Mouse (Mus musculus): ENCODE measurements around the gene Krt76. TPM values are rescaled to one million over a fixed set of nuclear protein-coding genes. Genes with fewer than 3 reads are reported as not detected.

Krt76 gene
- total RNA-seq (2021): not detected

DNA sequence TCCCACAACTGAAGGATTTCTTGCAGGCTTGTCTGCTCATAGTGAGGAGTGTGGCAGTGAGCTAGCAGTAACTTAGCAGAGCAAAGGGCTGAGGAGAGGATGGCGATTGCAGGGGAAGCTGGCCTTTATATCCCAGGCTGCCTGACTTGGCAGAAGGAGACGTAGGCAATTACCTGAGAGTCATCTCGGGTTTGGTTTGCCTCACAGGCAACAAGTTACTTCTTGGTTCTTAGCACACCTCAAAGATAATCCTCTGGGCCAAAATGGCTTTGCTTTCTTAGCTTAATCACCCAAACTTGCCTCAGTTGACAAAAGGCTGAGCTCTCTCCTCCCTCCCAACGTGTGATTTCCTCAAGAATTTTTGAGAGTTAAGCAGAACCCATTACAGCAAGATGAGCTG lies at the start of gene Krt76:
Gene Krt76 (minus strand): TSS at position 101 of the 400 bp plus-strand sequence.
- no peak for DNase-seq

DNA sequence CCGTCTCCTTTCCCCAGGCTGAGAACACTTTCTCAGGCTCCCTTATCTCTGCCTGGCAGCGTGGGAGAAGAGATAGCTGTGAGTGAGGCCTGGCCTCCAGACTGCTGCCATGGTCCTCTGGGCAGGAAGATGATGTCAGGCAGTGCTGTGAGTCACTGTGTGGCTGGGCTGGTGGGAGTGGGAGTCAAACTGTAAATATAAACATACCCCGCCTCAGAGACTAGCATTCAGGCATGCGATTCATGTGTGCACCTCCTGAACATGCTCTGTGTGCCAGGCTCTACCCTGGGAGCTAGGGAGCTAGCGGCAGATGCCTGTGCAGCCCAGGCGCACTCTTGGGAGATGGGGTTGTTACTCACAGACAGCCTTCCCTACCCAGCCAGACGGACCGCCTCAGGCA lies 49.2 kb upstream of the Krt76 start:
- peak; percentile 23 for DNase-seq

DNA sequence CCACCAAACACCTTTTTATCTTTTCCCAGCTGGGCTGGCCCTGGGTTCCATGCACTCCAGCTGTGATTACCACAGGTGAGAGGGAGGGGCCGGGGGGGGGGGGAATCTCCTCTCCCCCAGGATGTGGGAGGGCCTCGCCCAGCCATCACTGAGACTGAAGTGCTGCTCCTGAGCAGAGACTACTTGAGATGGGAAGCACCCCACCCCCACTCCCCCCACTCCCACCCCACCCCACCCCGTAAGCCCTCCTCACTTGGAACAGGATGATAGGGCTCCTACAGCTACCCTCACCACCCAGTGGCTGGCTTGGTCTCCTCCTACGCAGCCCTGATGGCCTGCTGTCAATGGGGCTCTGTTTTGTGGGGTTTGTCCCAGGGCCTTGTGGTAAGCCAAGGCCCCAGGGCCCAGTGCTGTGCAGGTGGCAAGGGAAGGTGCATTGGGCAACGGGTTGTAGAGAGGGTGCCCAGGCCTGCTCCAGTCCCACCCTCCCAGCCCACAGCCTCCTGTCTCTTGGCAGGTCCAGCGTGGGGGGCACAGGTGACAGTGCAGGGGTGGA lies 47.6 kb upstream of the Krt76 start, which contains the start of gene Krt79:
Gene Krt79 (minus strand): TSS at position 51 of the 556 bp plus-strand sequence.
- no peak for DNase-seq

DNA sequence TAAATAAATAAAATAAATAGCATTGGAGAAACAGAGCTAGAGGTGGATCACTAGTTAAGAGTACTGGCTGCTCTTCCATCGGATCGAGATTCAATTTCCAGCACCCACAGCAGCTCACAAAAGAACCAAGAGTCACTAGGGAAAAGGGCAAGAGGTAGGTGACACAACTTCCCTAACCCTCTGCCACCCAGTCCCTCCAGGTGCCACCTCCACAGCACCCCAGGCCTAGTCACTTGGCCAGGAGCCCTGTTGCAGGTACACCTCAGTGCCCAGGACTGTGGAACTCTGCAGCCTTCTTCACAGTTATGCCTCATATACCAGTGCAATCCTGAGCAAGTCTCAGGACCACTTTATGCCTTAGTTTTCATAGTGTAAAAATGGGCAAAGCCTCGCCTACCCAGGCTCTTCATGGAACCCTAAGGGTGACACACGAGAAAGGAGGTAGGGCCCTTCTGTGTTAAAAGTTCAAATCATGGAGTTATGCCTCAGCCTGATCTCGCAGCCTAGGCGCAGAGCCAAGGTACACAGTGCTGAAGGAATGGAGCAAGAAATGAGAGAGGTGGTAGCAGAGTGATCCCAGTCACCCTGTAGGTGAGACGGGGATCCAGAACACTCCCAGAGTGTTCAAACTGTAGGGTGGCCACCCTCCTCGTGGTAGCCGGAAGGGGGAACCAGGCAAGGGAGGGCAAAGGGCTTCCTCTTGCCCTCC lies 46.0 kb upstream of the Krt76 start:
- DNase-seq: no peak

DNA sequence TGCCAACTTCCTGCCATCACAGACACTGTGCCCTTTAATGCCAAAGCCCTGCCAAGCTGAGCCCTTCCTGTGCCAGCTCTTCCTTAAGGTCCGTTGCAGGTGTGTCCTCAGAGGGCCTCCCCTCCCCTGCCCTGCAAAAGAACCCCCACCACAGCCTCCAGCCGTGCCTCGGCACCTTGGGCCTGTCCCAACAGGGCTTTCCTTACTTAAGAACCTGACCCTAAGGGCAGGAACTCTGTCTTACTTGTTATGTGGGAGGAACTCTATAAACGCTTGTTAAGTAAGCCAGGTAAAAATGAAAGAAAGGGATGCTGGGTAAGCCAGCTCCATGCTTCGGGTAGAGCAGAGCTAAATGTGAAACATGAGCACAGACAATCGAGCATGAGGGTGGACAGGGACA lies 40.3 kb upstream of the Krt76 start:
- DNase-seq: no peak

DNA sequence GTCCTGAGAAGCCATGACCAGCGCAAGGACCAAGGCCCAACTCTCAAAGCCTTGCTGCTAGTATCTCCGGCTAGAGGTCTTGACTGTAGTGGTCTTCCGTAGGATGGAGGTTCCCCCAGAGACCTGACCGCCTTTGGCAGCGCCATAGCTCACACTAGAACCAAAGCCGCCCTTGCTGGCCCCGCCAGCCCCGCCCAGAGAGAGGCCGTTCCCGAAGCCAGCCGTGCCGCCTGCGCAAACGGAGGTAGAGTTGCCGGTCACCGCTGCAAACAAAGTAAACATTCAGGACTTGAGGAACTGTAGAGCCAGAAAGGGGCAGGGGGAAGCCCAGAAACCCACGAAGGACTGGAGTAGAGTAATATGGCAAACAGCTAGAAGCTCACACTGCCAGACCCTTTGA lies 36.9 kb upstream of the Krt76 start:
- DNase-seq: peak; percentile 20

DNA sequence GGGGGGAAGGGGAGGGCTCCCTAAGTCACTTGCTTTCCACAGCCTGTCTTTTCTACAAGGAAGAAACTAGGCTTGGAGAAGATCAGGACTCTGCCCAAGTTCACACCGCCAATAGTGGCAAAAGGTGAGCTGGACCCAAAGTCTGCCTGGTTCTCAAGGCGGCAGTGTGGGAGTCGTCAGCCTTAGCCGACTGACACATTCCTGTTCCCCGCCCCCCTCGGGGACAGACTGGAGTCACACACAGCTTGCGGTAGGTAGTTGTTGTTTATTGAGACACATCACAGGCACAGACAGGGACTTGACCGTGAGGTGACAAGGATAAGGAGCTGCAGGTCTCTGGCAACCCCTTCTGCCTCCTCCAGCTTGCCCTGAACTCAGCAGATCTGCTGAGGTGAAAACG lies 36.4 kb upstream of the Krt76 start:
- DNase-seq: no peak

DNA sequence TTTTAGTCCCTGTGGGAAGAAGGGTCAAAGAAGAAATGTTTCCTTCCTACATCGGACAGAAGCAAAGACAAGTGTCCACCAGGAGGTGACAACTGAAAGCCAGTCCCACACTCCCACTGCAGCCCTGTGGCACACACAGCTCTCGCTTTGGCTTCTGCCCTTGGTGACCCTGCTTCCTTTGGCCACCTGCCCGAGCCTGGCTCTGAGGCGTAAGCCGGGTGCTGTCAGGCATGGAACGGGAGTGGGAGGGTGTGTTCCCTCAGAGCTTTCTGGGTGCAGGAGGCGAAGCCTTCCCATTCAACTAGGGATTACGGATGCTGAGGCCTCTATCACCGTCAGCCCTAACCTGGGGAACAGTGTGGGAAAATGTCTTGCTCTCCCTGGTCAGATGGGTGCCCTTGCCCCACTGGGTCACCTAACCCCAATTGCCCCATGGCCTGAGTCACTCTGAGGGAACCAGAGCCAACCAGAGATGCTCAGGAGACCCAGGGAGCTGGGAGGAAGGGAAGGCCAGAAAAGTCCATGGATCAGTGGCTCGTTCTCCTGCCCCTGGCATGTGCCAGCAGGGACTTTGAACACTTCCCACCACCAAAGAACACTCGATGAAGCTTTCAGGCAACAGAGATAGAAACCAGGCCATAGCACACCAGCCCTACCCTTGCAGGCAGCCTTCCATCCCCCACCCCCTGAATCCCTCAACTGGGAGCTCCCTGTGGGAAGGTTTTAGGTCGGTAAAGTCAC lies 34.8 kb upstream of the Krt76 start:
- peak; percentile 26 for DNase-seq

DNA sequence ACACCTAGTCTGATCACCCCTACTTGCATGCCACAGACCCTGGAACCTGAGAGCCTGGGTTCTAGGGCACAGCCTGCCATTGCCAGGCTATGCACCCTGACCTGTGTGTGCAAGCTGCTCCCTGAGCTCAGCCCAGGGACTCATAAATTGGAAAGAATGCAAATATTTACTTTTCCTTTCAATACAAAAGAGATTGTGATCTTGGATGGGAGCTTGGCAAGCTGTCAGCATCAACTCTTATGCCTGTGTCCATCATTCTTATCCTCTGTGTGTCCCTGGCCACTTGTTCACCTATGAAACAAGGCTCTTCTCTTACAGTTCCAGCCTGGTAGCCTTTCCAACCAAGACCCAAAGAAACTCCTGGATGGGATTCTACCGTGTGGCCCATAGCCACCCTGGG lies 32.3 kb upstream of the Krt76 start:
- no peak for DNase-seq

DNA sequence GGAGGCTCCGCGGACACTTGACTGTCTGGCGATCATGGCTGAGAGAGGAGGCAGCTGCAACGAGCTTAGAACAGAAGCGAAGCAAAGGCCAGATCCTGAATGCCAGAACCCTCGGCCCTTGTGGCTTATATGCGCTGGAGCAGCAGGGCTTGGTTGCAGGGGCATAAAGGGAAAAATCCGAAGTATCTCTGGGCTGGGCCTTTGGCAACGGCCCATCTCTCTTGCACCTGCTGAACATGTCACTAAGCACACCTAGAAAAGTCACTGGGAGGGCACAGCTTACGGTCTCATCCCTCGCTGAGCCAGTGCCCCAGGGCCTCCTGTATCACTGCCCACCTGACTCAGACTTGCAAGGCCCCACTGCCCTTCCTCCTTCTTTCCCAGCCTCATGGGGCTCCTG lies 31.9 kb upstream of the Krt76 start, which contains the start of gene Krt4:
Gene Krt4 (minus strand): TSS at position 101 of the 400 bp plus-strand sequence.
- no peak for DNase-seq

DNA sequence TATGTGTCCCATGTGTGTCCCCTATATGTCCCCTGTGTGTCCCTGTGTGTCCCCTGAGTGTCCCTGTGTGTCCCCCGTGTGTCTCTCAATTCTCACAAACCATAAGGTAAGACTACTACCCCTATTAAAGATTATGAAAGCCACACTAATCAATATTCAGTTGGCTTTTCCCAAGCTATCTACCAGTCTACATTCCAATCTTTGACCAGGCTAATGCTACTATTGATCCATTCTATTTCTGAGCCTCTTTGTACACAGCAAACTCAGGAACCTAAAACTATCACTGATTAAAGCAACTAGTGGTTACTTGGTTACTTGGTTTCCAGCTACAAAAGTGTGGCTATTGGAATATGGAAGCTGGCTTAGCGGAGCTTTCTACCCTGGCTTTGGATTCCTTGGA lies 29.6 kb upstream of the Krt76 start:
- DNase-seq: no peak

DNA sequence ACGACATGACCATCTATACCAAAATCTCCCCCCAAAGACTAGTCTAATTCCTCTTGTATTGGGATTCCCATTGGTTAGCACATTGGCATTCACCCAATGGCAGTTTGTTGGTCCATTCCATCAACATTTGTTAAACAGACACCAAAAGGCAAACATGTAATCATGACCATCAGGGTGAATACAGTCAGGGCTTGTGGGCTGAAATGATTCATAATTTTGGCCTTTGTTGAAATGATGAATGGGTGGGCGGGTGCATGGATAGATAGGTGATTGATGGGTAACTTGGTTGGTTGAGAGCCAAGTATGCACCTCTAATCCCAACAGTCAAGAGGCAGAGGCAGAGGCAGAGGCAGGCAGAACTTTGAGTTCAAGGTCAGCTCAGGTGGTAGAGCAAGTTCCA lies 23.4 kb upstream of the Krt76 start:
- DNase-seq: no peak

DNA sequence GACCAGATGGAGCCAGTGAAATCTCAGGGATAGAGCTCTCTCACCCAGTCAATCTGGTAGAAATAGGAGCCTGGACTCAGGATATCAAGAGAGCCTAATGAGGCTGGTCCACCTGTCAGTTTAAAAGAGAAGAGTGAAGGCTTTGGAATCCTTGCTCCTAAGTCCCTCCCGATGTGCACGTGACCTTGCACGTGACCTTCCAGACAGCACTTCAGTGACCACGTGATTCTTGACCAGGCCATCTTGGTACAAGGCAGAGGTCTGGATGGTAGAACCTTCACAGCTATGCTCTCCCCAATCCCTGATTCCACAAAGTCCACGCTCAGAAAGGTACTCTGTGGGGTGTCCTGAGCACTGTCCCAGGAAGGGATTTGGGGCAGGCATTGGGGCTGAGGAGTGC lies 12.1 kb upstream of the Krt76 start:
- DNase-seq: no peak

DNA sequence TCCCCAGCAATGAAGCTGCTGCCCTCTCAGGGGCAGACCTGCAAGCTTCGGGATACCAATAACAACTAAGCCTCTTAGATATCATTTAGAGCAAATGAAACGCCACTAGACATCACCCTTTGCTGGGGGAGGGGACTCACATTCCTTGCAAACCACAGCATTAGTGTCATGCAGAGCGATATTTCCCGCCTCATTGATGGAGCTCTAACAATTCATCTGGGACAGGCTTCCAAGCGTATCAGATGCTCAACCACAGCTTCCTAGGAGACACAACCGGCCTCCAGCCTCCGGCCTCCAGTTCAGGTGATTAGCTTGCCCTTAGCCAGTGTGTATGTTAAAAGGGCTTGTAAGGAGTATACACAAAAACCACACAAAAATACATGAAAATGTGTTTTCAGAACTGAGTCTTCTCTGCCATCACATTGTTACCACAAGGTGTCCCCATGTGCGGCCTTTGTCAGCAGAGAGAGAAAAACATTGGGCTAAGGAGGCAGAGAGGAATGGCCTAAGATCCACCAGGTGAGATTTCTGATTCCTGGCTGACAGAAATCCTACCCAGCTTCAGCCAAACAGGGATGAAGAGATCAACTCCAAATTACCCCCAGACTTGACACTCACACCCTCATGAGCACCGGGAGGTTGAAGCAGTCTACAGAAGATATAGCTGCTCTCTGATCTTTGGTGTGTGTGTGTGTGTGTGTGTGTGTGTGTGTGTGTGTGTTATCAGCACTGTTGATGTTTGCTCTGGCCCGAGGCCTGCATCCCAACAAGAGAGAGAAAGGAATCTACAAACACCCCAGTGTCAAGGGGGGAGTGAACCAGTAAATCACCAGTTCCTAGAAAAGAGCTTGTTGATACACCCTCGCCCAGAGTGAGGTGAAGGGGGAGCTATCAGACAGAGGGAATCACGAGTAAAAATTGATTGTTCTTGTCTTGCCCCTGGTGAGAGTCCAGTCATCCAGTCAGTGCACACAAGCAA lies 9.7 kb upstream of the Krt76 start:
- DNase-seq: no peak

DNA sequence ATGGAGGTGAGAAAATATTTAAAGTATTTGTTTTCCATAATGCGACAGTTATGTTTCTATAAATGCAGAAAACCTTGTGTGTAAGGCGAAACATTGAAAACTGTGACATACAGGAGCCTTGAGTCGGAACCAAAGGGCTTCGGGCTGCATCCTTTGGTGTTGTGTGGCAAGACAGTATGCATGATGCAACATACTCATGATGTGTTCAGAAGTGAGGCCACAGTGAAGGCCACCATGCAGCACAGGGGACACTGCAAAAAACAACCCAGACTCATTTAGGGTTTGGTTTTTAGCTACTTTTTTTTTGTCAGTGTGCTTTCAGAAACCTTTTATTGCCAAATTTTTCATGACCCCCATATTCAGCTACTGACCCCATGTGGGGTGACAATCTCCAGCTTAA lies 2.5 kb upstream of the Krt76 start:
- DNase-seq: no peak

DNA sequence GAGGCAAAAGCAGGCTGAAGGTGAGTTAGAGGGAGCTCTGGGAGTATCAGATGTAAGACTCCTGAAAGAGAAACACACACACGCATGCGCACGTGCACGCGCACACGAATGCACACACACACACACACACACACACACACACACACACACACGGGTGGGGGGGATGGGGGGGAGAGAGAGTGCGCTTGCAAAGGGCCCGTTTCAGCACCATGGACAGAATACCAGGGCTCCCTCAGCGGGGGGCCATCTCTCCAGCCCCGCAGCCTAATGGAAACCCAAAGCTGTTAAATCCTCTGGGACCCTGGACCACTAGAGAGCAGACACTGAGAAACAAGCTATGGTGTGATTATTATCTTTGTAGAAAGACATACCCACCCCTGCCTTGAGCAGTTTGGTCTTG lies 12.9 kb downstream of the Krt76 start:
- DNase-seq: peak; percentile 38

DNA sequence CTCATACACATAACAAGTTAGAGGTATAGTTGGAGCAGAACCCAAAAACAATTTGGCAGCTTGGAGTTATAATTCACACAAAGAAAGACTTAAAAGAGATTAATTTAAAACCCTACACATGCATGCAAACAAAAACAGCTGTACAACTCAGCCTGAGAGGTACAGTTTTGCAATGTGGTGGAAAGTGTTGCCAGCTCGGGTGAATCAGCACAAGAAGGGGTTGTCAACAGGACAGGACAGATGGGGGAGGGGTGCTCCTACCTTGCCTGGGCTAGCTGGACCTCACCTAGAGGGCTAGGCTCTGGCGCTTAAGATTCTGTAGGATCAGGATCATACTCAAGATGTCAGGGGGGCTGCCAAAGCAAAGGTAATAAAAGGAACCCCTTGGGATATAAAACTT lies 14.7 kb downstream of the Krt76 start:
- no peak for DNase-seq

DNA sequence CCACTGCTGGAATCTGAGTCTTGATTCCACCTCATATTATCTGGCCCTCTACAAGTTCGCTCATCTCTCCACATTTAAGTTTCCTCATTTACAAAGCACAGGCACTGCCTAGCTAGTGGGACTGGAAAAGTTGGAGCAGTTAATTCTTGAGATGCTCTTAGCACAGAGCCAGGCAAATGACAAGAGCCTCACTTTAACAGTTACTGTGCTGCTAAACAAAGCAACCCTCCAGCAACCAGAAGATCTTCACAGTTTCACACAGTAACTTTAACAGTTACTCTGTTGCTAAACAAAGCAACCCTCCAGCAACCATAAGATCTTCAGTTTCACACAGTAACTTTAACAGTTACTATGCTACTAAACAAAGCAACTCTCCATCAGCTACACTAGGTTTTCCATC lies 18.3 kb downstream of the Krt76 start:
- DNase-seq: no peak

DNA sequence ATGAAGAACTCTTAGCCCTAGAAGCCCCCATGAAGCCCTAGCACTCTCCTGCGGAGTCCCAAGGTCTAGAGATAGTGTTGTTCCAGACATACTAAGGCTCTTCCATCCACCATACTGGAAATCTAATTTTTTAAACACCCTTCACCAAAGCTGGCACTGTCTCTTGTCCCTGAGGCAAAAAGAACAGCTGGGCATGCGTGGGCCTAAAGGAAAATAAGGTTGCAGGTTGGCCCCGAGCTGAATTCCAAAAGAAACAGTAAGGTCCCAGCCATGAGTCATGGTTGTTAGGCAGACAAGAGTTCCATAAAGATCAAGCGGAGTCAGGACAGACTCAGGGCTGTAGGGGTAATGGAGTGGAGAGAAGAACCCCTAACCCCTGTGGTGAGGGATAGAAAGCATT lies 19.5 kb downstream of the Krt76 start:
- no peak for DNase-seq

DNA sequence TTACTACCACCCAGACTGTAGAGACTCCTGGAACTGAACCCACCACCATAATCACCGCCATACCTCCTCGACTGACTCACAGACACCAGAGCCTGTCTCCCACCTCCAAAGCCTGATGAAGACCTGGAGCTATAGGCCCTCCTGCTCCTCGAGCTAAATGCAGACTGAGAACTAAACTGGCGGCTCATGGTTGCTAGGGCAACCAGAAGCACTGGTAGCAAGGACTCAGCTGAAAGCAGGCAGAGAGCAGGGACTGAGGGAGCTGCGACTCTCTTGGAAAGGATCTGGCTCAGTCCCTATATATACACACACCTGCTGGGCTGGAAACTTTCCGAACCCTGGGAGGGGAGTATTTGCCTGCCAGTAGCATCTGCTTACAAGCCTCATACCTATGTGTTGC lies 23.3 kb downstream of the Krt76 start, which contains the start of gene Krt77:
Gene Krt77 (minus strand): TSS at position 275 of the 400 bp plus-strand sequence.
- no peak for DNase-seq

DNA sequence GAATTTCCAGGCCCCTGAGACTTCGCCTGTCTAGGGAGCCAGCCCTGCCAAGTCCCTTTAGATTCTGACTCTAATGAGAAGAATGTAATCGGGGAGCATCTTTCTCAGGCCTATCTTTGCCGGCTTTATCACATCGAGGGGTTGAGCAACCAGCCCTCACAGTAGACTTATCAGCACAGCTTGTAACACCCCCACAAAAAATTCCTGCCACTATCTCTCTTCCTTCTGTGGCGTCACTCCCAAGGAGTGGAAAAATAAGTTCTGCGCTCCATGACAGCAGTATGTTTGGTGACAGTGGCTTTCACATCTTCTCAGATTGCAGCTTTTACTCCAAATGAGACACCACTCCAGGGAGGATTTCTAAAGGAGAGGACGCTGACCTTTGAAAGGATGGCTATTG lies 26.0 kb downstream of the Krt76 start:
- no peak for DNase-seq

DNA sequence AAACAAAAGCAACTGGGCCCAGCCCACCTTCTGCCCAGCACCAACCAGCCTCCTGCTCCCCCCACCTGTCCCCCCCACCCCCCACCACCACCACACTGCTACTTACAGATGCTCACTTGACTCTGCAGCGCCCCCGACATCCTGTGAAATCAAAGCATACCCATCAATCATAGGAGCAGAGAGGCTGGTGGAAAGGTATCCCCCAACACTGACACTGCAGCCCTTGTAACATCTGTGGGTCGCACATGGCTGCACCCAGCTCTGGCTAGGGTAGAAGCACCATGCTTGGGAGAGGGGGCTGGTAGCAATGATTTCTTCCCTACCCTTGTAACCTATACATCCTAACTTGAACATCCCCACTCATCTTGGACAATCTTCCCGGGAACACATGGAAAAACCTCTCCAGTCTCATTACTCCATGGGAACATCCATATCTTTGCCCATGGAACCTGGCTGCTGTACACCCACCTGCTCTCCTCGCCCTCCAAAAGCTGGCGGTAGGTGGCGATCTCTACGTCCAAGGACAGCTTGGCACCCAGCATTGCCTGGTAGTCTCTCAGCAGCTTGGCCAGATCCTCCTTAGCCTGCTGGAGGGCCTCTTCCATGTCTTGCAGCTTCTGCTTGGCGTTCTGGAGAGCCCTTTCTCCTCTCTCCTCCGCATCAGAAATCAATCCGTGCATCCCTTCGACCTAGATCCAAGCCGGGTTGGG lies 32.1 kb downstream of the Krt76 start:
- DNase-seq: peak; percentile 9
